Mouse (Mus musculus) stomach, embryonic 16.5 days (tissue): ENCODE measurements around the gene Tas2r131. TPM values are rescaled to one million over a fixed set of nuclear protein-coding genes. Genes with fewer than 3 reads are reported as not detected.
"Not testable (repeated sequence)": the region's sequence is repeated elsewhere in the genome, so short reads cannot be mapped to it uniquely, and the experiment has no call there.

ENCODE experiments used
- ATAC-seq: fragments of 200-750 bp; cut with Nextera tagmentation; 2 replicates; pipeline ENCODE4 v1.8.0; 2017; ENCODE audit warnings: moderate number of reproducible peaks, moderate TSS enrichment; ENCODE audit not compliant: insufficient read depth, low FRiP score
- H3K27ac ChIP-seq: fragments of 300-500 bp; sonication (generic); 2 replicates; pipeline ENCODE4 v1.5.1; 2014; ENCODE audit warnings: low read length
- H3K27me3 ChIP-seq: fragments of 300-500 bp; sonication (generic); 2 replicates; pipeline ENCODE4 v1.6.1; 2014; ENCODE audit warnings: low read length, control low read depth, mixed read lengths; ENCODE audit not compliant: control insufficient read depth, insufficient read depth
- H3K36me3 ChIP-seq: fragments of 300-500 bp; sonication (generic); 2 replicates; pipeline ENCODE4 v1.6.1; 2014; ENCODE audit warnings: low read length; ENCODE audit not compliant: control insufficient read depth, insufficient read depth
- H3K4me1 ChIP-seq: fragments of 300-500 bp; sonication (generic); 2 replicates; pipeline ENCODE4 v1.6.1; 2014; ENCODE audit warnings: low read length, control low read depth, mixed read lengths; ENCODE audit not compliant: control insufficient read depth, insufficient read depth
- H3K4me2 ChIP-seq: fragments of 300-500 bp; sonication (generic); 2 replicates; pipeline ENCODE4 v1.6.1; 2014; ENCODE audit warnings: low read depth, low read length, mixed read lengths
- H3K4me3 ChIP-seq: fragments of 300-500 bp; sonication (generic); replicated peaks from 2 replicates; pipeline ENCODE4 v1.5.1; 2014; ENCODE audit warnings: mild to moderate bottlenecking, low read length
- H3K9ac ChIP-seq: fragments of 300-500 bp; sonication (generic); 2 replicates; pipeline ENCODE4 v1.6.1; 2014; ENCODE audit warnings: low read length
- H3K9me3 ChIP-seq: fragments of 300-500 bp; sonication (generic); replicated peaks from 2 replicates; pipeline ENCODE4 v1.6.1; 2016; ENCODE audit warnings: low read length, control low read depth; ENCODE audit not compliant: control insufficient read depth
- WGBS: fragments of 180-500 bp; shearing (Covaris S2); extraction: QIAGEN DNeasy Blood & Tissue Kit; methylation state at CpG from one replicate; pipeline ENCODE4 v1.1.7; 2014; 5-methylcytosine and 5-hydroxymethylcytosine counted together
- polyA plus RNA-seq: library from polyadenylated mRNA; unstranded; fragments of >200 nt; fragmentation: Nextera tagmentation; extraction: Ambion mirVana; gene quantifications from 2 replicates; pipeline ENCODE4 v1.2.1, GENCODE M21; 2015

The Tas2r131 gene
- polyA plus RNA-seq, result not detected in 2 replicates

DNA sequence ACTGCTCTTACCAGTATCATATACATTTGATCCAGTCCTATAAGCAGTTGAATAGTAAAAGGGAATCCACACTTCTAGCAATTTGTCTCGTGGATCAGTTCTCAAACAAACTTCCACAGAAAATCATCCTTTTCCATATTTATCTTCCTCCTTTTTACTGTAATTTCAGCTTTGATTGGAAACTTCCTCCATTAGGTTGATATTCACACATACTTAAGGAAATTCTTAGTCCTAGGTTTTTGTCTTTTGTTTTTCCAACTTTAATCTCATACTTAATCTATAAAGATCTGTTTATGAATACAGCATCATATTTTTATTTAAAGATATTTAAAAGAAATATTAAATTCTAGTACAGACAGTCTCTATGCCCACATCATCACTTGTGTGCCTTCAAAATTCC, at the start of gene Tas2r131:
TSS of gene Tas2r131 (minus strand) at position 101 of the 400 bp plus-strand sequence.
- H3K27me3 ChIP-seq, result no peaks in the 10 kb centered on the region
- H3K27ac ChIP-seq, result no peak within 1 kb of the TSS
- H3K9ac ChIP-seq, result no peak within 1 kb of the TSS
- no peaks in the 10 kb centered on the region for H3K36me3 ChIP-seq
- WGBS, result 68% methylated on average over 1 of the region's 1 CpGs
- H3K4me2 ChIP-seq, result no peak within 1 kb of the TSS
- ATAC-seq, result no peak
- H3K9me3 ChIP-seq, result no peaks in the 10 kb centered on the region
- no peaks in the 10 kb centered on the region for H3K4me1 ChIP-seq
- H3K4me3 ChIP-seq, result no peak within 1 kb of the TSS

- 73% methylated on average over 2 of the region's 2 CpGs for WGBS
- ATAC-seq, result no peak
- Histone ChIP-seq H3K36me3 (no peaks in the 10 kb centered on the region), H3K4me3 (no peak within 1 kb of the TSS), H3K9me3 (no peaks in the 10 kb centered on the region), H3K4me2 (no peak within 1 kb of the TSS), H3K27ac (no peak within 1 kb of the TSS), H3K4me1 (no peaks in the 10 kb centered on the region), H3K27me3 (no peaks in the 10 kb centered on the region), H3K9ac (no peak within 1 kb of the TSS)
Measured at GRCm38 (mm10) chr6:132980865-132981264, 23.1 kb upstream of the Tas2r131 start, which contains the start of gene Tas2r109. Tas2r109 (minus strand) TSS chr6:132980965.

- no peak for ATAC-seq
- Histone ChIP-seq H3K9me3 (no peaks in the 10 kb centered on the region), H3K9ac (no peak within 1 kb of the TSS), H3K36me3 (no peaks in the 10 kb centered on the region), H3K4me1 (no peaks in the 10 kb centered on the region), H3K27ac (no peak within 1 kb of the TSS), H3K27me3 (no peaks in the 10 kb centered on the region), H3K4me2 (no peak within 1 kb of the TSS), H3K4me3 (no peak within 1 kb of the TSS)
- 68% methylated on average over 2 of the region's 2 CpGs for WGBS
Measured at GRCm38 (mm10) chr6:132950802-132951201, 6.9 kb downstream of the Tas2r131 start, which contains the start of gene Tas2r129. Tas2r129 (plus strand) TSS chr6:132951102.

DNA sequence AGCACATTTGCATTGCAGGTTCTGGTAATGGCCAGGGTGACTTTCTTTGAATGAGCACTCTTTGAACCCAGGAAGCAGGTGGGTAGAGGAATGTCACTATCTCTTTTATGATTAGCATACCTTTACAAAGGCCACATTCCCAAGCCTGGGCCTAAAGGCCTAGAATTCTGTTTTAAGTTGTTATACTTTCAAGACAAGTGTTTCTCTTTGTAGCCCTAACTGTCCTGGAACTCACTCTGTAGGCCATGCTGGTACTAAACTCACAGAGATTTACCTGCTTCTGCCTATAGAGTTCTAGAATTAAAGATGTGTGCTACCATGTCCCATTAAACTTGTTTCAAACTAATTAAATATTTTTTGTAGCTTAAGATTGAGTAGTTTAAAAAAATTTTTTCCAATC, 16.3 kb downstream of the Tas2r131 start:
- H3K4me3 ChIP-seq, H3K9me3 ChIP-seq, ATAC-seq, H3K27me3 ChIP-seq, H3K36me3 ChIP-seq, H3K27ac ChIP-seq, H3K9ac ChIP-seq, H3K4me1 ChIP-seq, H3K4me2 ChIP-seq: not testable (repeated sequence)

GRCm38 (mm10) chr6:132909351-132909750, 48.4 kb downstream of the Tas2r131 start, which contains the start of gene Tas2r125:
Tas2r125 (plus strand) TSS chr6:132909651.
- no peak for ATAC-seq
- WGBS, result 78% methylated on average over 3 of the region's 3 CpGs
- Histone ChIP-seq H3K4me2 (no peak within 1 kb of the TSS), H3K9me3 (no peaks in the 10 kb centered on the region), H3K27ac (no peak within 1 kb of the TSS), H3K27me3 (no peaks in the 10 kb centered on the region), H3K9ac (no peak within 1 kb of the TSS), H3K4me1 (no peaks in the 10 kb centered on the region), H3K4me3 (no peak within 1 kb of the TSS), H3K36me3 (no peaks in the 10 kb centered on the region)

Other genes with a start within 250 kb of the Tas2r131 start
- not detected in 2 replicates for gene Tas2r122, start 246.0 kb downstream of the Tas2r131 start, polyA plus RNA-seq
- gene Tas2r115, start 219.9 kb downstream of the Tas2r131 start, polyA plus RNA-seq, result not detected in 2 replicates
- not detected in 2 replicates for gene Tas2r124, start 203.2 kb downstream of the Tas2r131 start, polyA plus RNA-seq
- gene Tas2r102, start 195.8 kb downstream of the Tas2r131 start, polyA plus RNA-seq, result not detected in 2 replicates
- not detected in 2 replicates for gene Tas2r136, start 179.8 kb downstream of the Tas2r131 start, polyA plus RNA-seq
- gene Tas2r117, start 155.1 kb downstream of the Tas2r131 start, polyA plus RNA-seq, result not detected in 2 replicates
- not detected in 2 replicates for gene Tas2r123, start 110.8 kb downstream of the Tas2r131 start, polyA plus RNA-seq
- gene Tas2r116, start 102.5 kb downstream of the Tas2r131 start, polyA plus RNA-seq, result not detected in 2 replicates
- not detected in 2 replicates for gene Tas2r110, start 89.9 kb downstream of the Tas2r131 start, polyA plus RNA-seq
- gene Tas2r113, start 64.9 kb downstream of the Tas2r131 start, polyA plus RNA-seq, result not detected in 2 replicates
- not detected in 2 replicates for gene Tas2r125, start 48.3 kb downstream of the Tas2r131 start, polyA plus RNA-seq
- not detected in 2 replicates for gene Tas2r129, start 6.8 kb downstream of the Tas2r131 start, polyA plus RNA-seq
- gene Tas2r109, start 23.0 kb upstream of the Tas2r131 start, polyA plus RNA-seq, result not detected in 2 replicates
- gene Tas2r103, start 79.2 kb upstream of the Tas2r131 start, polyA plus RNA-seq, result not detected in 2 replicates
- not detected in 2 replicates for gene Tas2r140, start 97.9 kb upstream of the Tas2r131 start, polyA plus RNA-seq
- gene Smim10l1, start 147.0 kb upstream of the Tas2r131 start, polyA plus RNA-seq, result 74.9 and 82.3 TPM in 2 replicates